Mouse (Mus musculus): ENCODE measurements at regions not wholly inside any gene's neighbourhood (a gene's known extent, or its start where the extent isn't known, plus 50 kb on each side); places are given as distances from the start of the nearest gene placed in this dataset.

- no peak for DNase-seq
These were observed 125.4 kb upstream of the Igf1 start for GRCm38 (mm10) chr10:87732658-87733057.

GRCm38 (mm10) chr10:87733241-87733640 lies 124.8 kb upstream of the Igf1 start:
- no peak for DNase-seq

DNA sequence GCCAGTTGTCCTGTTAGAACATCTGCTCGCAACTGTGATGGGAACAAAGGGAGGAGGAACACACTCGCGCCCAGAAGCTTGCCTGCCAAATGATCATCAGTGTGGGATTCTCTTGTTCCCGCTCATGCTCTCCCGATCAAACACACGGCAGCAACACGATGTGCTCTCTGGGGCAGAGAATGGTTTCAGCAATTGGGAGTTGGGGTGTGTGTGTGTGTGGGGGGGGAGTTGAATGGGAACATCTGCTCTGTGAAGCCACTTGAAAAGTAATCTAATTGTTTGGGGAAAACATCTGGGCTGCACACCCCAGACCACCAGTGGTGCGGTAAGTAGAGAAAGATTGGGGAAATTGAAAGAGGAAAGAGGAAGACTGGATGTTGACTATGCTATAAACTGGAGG lies 117.7 kb upstream of the Igf1 start:
- DNase-seq: no peak

- DNase-seq: peak; percentile 24
These were observed 115.3 kb upstream of the Igf1 start for GRCm38 (mm10) chr10:87742766-87743165.

- DNase-seq: no peak
These were observed 110.1 kb upstream of the Igf1 start for GRCm38 (mm10) chr10:87747846-87748552.

GRCm38 (mm10) chr10:87748631-87749193 lies 109.4 kb upstream of the Igf1 start:
- DNase-seq: no peak

DNA sequence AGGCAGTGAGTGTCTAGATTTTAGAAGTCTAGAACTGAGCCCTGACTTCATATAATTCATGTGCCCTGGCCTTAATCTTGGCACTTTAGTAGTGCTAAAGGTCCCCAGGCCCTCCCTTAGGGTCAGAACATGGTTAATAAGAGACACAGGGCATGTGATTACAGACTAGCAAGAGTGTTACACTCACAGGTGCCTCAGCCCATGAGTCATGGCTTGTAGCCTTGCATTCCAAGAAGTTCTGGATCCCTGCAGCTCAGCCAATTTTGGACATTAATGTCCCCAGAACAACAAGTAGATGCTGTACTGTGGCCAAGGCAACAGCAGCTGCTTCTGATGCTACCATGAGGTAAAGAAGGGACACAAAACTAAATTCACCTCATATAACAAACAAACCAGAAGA lies 107.7 kb upstream of the Igf1 start:
- DNase-seq: no peak

DNA sequence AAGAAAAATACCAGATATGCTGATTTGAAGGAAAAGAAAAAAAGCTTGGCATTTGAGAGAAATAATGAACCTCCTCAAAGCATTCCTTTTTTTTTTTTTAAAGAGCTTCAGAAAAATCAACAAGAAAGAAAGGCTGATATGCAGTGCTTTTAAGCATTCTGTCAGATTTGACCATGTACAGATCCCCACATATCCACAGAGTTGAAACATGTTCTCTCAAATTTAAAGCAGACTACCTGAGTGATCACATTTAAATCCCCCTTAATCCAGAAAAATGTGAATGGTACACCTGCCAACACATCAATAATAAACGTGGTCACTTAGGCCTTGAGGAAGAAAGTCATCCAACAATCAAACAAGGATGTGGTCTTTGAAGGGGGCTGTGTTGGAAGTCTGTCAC lies 107.1 kb upstream of the Igf1 start:
- no peak for DNase-seq

DNA sequence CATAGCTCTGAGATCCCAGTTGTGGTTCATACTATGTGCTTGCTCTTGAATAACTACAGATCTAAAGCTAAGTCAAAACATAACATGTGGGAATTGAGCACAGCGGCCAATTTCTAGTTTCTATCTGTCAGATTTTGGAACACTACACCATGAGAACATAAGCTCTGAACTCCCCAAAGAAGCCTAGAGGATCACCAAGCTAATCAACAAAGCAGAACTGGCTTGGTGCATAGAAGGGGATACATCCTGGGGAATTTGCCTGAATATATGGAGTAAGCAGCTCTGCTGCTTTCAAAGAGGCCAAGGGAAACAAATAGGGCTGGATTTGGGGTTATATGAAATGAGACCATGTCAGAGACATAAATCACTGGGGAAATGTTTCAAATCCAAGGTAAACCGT lies 105.9 kb upstream of the Igf1 start:
- DNase-seq: no peak

DNA sequence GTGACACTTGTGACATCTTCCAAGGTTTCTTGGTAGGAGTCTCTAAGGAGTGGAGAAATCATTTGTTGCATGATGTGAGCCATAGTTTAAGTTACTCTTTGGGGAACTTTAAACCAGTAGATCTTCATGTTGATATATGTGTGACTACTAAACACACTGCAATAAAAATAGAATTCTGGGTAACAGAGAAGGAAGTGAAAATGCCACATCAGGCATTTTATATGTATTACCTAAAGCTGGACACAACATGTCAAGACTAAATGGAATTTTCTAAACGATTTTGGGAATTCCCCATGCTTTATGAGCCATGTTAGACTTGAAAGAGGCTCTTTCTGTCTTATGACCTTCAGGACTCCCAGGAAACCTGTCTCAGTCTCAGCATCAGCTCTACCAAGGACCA lies 104.6 kb upstream of the Igf1 start:
- DNase-seq: no peak

- no peak for DNase-seq
These were observed 96.5 kb upstream of the Igf1 start for GRCm38 (mm10) chr10:87761528-87762030.

DNA sequence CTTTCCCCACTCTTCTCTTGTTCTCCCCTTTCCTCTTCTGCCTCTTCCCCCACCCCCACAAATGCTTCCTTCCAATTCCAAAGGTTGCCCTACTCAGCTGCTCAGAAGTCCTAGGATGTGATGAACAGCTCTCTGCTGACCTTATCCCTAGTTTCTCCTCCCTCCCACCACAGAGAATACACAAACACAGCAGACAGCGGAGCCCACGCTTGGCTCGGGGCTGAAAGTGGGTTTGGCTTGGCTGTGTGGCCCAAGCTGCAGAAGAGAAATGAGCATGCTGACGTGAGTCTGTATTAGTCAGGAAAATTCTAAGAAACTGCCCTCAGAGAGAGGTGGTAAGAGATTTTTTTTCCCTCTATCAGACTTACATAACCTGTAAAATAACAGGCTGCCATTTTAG lies 70.5 kb upstream of the Igf1 start:
- no peak for DNase-seq

DNA sequence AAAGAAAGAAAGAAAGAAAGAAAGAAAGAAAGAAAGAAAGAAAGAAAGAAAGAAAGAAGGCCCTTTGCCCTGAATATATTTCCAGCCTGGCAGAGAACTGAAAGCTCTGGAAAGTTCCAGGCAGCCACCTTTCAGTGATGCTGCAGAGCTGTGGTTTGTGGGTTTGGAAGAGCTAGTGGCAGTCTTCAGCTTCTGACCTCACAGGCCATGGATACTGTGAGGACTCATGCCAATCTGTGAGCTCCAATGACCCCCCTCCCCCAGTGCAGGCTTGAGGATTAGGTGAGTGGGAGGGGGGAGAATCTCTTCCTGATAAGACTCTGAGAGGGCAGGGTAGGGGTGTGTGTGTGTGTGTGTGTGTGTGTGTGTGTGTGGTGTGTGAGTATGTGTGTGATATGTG lies 65.7 kb upstream of the Igf1 start:
- DNase-seq: no peak

DNA sequence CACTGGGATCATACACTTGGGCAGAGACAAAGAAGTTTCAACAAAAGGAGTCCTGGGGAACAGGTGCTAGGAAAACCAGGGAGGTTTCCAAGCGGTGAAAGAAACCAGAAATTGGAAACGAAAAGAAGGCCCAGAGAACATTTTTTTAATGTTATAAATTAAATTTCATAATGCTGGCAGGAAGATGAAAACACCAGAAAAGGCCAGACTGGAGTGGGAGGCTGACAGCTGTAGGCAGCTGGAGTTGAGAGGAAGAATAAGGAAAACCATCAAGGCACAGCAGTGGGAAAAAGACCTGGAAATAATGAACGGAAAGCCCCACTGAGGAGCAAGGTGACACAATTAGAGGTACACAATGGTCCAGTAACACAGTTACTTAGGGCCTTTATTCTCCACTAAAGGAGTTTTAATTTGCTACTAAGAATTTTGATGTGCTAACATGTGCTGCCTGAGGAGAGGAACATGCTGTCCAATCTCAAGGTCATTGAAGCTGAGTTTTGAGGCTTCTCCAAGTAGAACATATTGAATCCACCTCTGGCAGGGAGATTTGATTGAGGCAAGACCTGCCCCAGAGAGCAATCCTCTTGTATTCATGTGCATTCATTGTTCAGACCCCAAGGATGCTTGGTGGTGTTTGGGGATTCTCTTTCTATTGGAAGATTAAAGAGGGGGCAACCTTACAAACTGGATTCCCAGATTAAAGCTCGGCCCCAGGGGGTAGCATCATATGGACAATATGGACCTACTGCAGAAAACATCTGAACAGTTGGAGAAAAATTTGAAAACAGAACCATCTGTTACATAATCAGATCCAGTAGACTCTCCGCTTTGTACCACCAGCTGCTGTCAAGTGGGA lies 53.9 kb upstream of the Igf1 start:
- DNase-seq: no peak

DNA sequence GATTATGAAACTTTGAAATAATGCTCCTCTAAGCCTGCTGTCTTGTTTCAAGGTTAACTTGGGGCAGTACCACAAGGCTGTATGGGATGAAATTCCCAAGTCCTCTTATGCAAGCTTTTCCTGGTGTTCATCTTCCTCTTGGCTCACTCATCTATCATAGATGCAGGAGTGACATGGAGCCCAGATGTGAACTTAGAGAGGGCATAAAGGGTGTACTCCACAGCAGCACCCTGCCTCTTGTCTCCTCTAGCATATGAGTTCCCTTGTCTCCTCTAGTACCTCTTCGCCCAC lies 53.3 kb upstream of the Igf1 start:
- no peak for DNase-seq

Data from cerebellum, adult 8-10 months (tissue).